Mouse (Mus musculus) adipocyte (in vitro differentiated cells): ENCODE measurements around the gene Ptch2.

ENCODE experiments used
- DNase-seq: peaks from one replicate; pipeline ENCODE4 v3.0.0-alpha.2; 2016; ENCODE audit warnings: low spot score

Ptch2 gene

GRCm38 (mm10) chr4:117104672-117105071 lies 8.8 kb downstream of the Ptch2 start:
- no peak for DNase-seq

- no peak for DNase-seq
Measured at GRCm38 (mm10) chr4:117105127-117105526, 9.3 kb downstream of the Ptch2 start.

- DNase-seq: no peak
Measured at GRCm38 (mm10) chr4:117107813-117108523, 12.1 kb downstream of the Ptch2 start.

GRCm38 (mm10) chr4:117108524-117108849 lies 12.6 kb downstream of the Ptch2 start:
- DNase-seq: no peak

GRCm38 (mm10) chr4:117109330-117109729 lies 13.5 kb downstream of the Ptch2 start:
- DNase-seq: no peak

GRCm38 (mm10) chr4:117110249-117110648 lies 14.4 kb downstream of the Ptch2 start:
- no peak for DNase-seq

GRCm38 (mm10) chr4:117110985-117111384 lies 15.1 kb downstream of the Ptch2 start:
- no peak for DNase-seq

GRCm38 (mm10) chr4:117113237-117113636 lies 17.4 kb downstream of the Ptch2 start:
- DNase-seq: no peak

- no peak for DNase-seq
Measured at GRCm38 (mm10) chr4:117115592-117115991, 19.7 kb downstream of the Ptch2 start.

GRCm38 (mm10) chr4:117117931-117118330 lies 22.1 kb downstream of the Ptch2 start:
- no peak for DNase-seq

GRCm38 (mm10) chr4:117119636-117120035 lies 23.8 kb downstream of the Ptch2 start:
- DNase-seq: no peak

GRCm38 (mm10) chr4:117120052-117120444 lies 24.2 kb downstream of the Ptch2 start:
- no peak for DNase-seq

GRCm38 (mm10) chr4:117120445-117121414 lies 24.9 kb downstream of the Ptch2 start:
- peak; percentile 99 for DNase-seq

GRCm38 (mm10) chr4:117122209-117122608 lies 26.3 kb downstream of the Ptch2 start:
- no peak for DNase-seq

- no peak for DNase-seq
Measured at GRCm38 (mm10) chr4:117123546-117124217, 27.8 kb downstream of the Ptch2 start.

- no peak for DNase-seq
Measured at GRCm38 (mm10) chr4:117124218-117124517, 28.3 kb downstream of the Ptch2 start.

GRCm38 (mm10) chr4:117124518-117125347 lies 28.9 kb downstream of the Ptch2 start:
- peak; percentile 73 for DNase-seq

- DNase-seq: peak; percentile 75
Measured at GRCm38 (mm10) chr4:117125348-117125909, 29.6 kb downstream of the Ptch2 start, which contains the start of gene Btbd19. Gene Btbd19, minus strand, starts transcription at chr4:117125725.

- DNase-seq: peak; percentile 83
Measured at GRCm38 (mm10) chr4:117125910-117126674, 30.2 kb downstream of the Ptch2 start.

- DNase-seq: no peak
Measured at GRCm38 (mm10) chr4:117126675-117127290, 30.9 kb downstream of the Ptch2 start, which contains the start of gene Tctex1d4. Gene Tctex1d4, plus strand, starts transcription at chr4:117126794.
